Mouse (Mus musculus) sigmoid colon, adult 10 weeks (tissue): ENCODE measurements around the gene Esp1. TPM values are rescaled to one million over a fixed set of nuclear protein-coding genes. Genes with fewer than 3 reads are reported as not detected.

ENCODE experiments used
- polyA plus RNA-seq: library from polyadenylated mRNA; stranded (reverse); fragments of 350-450 nt; fragmentation: Illumina TruSeq; extraction: RNeasy Lipid Tissue Mini Kit (QIAGEN cat#74804); gene quantifications from one replicate; pipeline ENCODE4 v1.2.3, GENCODE M21; 2014; ENCODE audit warnings: low read depth, low replicate concordance

Gene Esp1
- polyA plus RNA-seq = not detected

DNA sequence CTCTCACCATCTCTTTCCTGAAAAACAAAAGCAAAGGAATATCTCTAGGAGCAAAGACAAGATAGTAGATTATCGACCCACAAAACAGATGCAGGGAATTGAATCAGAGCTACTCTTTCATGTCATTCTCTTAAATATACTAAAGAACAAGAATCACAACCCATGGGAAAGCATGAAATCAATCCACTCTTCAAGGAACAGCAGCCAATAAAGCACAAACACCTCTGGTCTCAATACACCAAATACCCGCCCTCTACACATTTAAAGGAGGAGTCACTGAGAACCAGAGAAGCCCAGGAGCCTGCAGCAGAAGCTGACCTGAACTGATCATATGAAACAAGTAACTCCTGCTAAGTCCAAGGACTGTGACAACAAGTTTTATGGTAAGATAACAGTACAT, at the start of gene Esp1:
Gene Esp1, plus strand, starts transcription at position 301 of the 400 bp plus-strand sequence.

Other genes starting within 250 kb of the Esp1 start
- gene Esp8, start 207.1 kb upstream of the Esp1 start, polyA plus RNA-seq = not detected
- not detected for gene Esp6, start 165.6 kb upstream of the Esp1 start, polyA plus RNA-seq
- gene Esp4, start 128.5 kb upstream of the Esp1 start, polyA plus RNA-seq = not detected
- gene Esp3, start 95.0 kb upstream of the Esp1 start, polyA plus RNA-seq = not detected
- not detected for gene Crisp2, start 79.9 kb downstream of the Esp1 start, polyA plus RNA-seq
- gene Rhag, start 84.0 kb downstream of the Esp1 start, polyA plus RNA-seq = not detected
- gene 9130008F23Rik, start 153.4 kb downstream of the Esp1 start, polyA plus RNA-seq = 22.8 TPM
- gene Glyatl3, start 187.2 kb downstream of the Esp1 start, polyA plus RNA-seq = not detected
- 91.4 TPM for gene Mut, start 207.6 kb downstream of the Esp1 start, polyA plus RNA-seq
- 27.3 TPM for gene Cenpq, start 207.9 kb downstream of the Esp1 start, polyA plus RNA-seq